Mouse (Mus musculus): ENCODE measurements around the gene Ubac2. TPM values are rescaled to one million over a fixed set of nuclear protein-coding genes. Genes with fewer than 3 reads are reported as not detected.

The Ubac2 gene
- polyA plus RNA-seq, 1 experiment: 39.4 TPM

- no peak for TF ChIP-seq CTCF (IDR thresholded peaks at IDR 0.05; ENCODE audit: borderline replicate concordance, extremely low read depth, insufficient read depth, insufficient read length)
- TF ChIP-seq POLR2A (IDR thresholded peaks at IDR 0.05; ENCODE audit: borderline replicate concordance, extremely low read depth, insufficient read depth, insufficient read length, poor library complexity, severe bottlenecking): no peak
- no peak for DNase-seq (ENCODE audit: low read depth)
Measured at GRCm38 (mm10) chr14:121962128-121962890, 83.9 kb downstream of the Ubac2 start.

GRCm38 (mm10) chr14:121963251-121963941 is 85.0 kb downstream of the Ubac2 start:
- no peak for TF ChIP-seq POLR2A (IDR thresholded peaks at IDR 0.05; ENCODE audit: borderline replicate concordance, extremely low read depth, insufficient read depth, insufficient read length, poor library complexity, severe bottlenecking)
- TF ChIP-seq CTCF (IDR thresholded peaks at IDR 0.05; ENCODE audit: borderline replicate concordance, extremely low read depth, insufficient read depth, insufficient read length): no peak
- DNase-seq (ENCODE audit: low read depth): peak; percentile 82

GRCm38 (mm10) chr14:121963942-121964335 is 85.5 kb downstream of the Ubac2 start:
- TF ChIP-seq POLR2A (IDR thresholded peaks at IDR 0.05; ENCODE audit: borderline replicate concordance, extremely low read depth, insufficient read depth, insufficient read length, poor library complexity, severe bottlenecking): no peak
- TF ChIP-seq CTCF (IDR thresholded peaks at IDR 0.05; ENCODE audit: borderline replicate concordance, extremely low read depth, insufficient read depth, insufficient read length): no peak
- DNase-seq (ENCODE audit: low read depth): peak; percentile 69

- TF ChIP-seq CTCF (IDR thresholded peaks at IDR 0.05; ENCODE audit: borderline replicate concordance, extremely low read depth, insufficient read depth, insufficient read length) (no peak), POLR2A (IDR thresholded peaks at IDR 0.05; ENCODE audit: borderline replicate concordance, extremely low read depth, insufficient read depth, insufficient read length, poor library complexity, severe bottlenecking) (no peak)
- DNase-seq (ENCODE audit: low read depth): no peak
Measured at GRCm38 (mm10) chr14:121964990-121965389, 86.6 kb downstream of the Ubac2 start, which contains the start of gene Gpr183. Gene Gpr183 (minus strand): TSS chr14:121965195.

- TF ChIP-seq POLR2A (IDR thresholded peaks at IDR 0.05; ENCODE audit: borderline replicate concordance, extremely low read depth, insufficient read depth, insufficient read length, poor library complexity, severe bottlenecking) (no peak), CTCF (IDR thresholded peaks at IDR 0.05; ENCODE audit: borderline replicate concordance, extremely low read depth, insufficient read depth, insufficient read length) (no peak)
- no peak for DNase-seq (ENCODE audit: low read depth)
Measured at GRCm38 (mm10) chr14:121965461-121965860, 87.0 kb downstream of the Ubac2 start.

DNA sequence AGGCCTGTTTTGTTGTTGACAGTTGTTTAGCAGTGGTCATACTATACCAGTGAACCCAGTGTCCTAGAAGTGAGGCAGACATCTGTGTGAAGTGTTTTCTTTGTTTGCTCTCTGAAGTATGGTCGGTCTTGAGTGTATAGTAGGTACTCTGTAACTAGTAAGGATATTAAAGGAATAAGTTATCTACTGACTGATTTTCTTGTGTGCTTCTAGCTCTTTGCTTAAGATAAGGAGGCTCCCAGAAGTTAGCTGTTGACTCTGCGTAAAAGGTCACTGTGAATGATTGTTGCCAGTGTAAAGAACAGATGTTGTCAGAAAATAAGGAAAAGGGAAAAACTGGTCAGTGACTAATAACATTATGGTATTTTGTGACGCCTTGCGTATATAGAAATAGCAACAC is 88.7 kb downstream of the Ubac2 start:
- no peak for DNase-seq (ENCODE audit: low read depth)
- TF ChIP-seq POLR2A (IDR thresholded peaks at IDR 0.05; ENCODE audit: borderline replicate concordance, extremely low read depth, insufficient read depth, insufficient read length, poor library complexity, severe bottlenecking) (no peak), CTCF (IDR thresholded peaks at IDR 0.05; ENCODE audit: borderline replicate concordance, extremely low read depth, insufficient read depth, insufficient read length) (no peak)

GRCm38 (mm10) chr14:121970402-121970801 is 92.0 kb downstream of the Ubac2 start:
- no peak for DNase-seq (ENCODE audit: low read depth)
- TF ChIP-seq POLR2A (IDR thresholded peaks at IDR 0.05; ENCODE audit: borderline replicate concordance, extremely low read depth, insufficient read depth, insufficient read length, poor library complexity, severe bottlenecking) (no peak), CTCF (IDR thresholded peaks at IDR 0.05; ENCODE audit: borderline replicate concordance, extremely low read depth, insufficient read depth, insufficient read length) (no peak)

GRCm38 (mm10) chr14:121973114-121973513 is 94.7 kb downstream of the Ubac2 start:
- TF ChIP-seq CTCF (IDR thresholded peaks at IDR 0.05; ENCODE audit: borderline replicate concordance, extremely low read depth, insufficient read depth, insufficient read length): no peak
- TF ChIP-seq POLR2A (IDR thresholded peaks at IDR 0.05; ENCODE audit: borderline replicate concordance, extremely low read depth, insufficient read depth, insufficient read length, poor library complexity, severe bottlenecking): no peak
- DNase-seq (ENCODE audit: low read depth): no peak

- TF ChIP-seq POLR2A (IDR thresholded peaks at IDR 0.05; ENCODE audit: borderline replicate concordance, extremely low read depth, insufficient read depth, insufficient read length, poor library complexity, severe bottlenecking) (no peak), CTCF (IDR thresholded peaks at IDR 0.05; ENCODE audit: borderline replicate concordance, extremely low read depth, insufficient read depth, insufficient read length) (no peak)
Measured at GRCm38 (mm10) chr14:121981531-121981930, 103.1 kb downstream of the Ubac2 start.

DNA sequence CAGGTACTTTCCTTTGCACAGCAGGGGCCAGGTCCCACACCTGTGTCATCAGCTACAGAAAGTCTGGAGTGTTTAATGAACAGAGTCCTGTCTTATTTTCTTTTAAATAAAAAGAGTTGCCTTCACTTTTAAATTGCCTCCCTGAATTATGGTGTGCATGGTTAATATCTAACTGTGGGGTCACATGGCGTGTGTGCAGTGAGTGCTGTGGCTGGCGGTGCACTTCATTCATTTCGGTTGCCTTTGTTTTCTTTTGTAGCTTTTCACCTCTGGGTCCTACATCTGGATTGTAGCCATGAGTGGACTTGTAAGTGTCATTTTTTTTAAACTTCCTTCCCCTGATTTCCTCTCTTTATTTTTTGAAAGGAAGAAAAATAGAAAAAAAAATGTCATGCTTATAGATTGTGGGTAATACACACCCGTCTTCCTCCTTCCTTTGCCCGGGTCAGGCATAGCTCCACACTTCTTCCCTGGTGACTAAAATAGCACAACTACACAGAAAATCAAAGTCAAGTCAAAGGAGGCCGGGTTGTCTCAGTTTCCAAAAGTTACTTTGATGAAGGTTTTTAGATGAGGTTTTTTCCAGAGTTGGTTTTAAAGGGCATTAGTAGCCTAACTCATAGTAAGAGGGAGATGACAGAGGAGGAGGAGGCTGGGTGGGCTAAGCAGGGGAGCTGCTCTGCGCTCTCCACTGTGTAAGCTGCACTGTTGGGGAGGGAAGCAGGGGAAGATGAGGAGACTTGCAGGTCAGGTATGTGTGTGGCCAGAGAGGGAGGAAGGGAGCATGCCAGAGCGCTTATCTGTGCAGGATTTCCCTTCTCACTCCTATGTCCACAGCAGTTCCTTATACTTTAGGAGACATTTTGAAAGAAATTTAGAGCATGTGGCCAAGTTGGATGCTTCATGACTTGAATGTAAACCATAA is 104.9 kb downstream of the Ubac2 start:
- DNase-seq (ENCODE audit: low read depth): no peak
- TF ChIP-seq POLR2A (IDR thresholded peaks at IDR 0.05; ENCODE audit: borderline replicate concordance, extremely low read depth, insufficient read depth, insufficient read length, poor library complexity, severe bottlenecking) (no peak), CTCF (IDR thresholded peaks at IDR 0.05; ENCODE audit: borderline replicate concordance, extremely low read depth, insufficient read depth, insufficient read length) (no peak)

More at GRCm38 (mm10) chr14:121981531-121981930, 103.1 kb downstream of the Ubac2 start:
- no peak for DNase-seq (ENCODE audit: low read depth)

DNA sequence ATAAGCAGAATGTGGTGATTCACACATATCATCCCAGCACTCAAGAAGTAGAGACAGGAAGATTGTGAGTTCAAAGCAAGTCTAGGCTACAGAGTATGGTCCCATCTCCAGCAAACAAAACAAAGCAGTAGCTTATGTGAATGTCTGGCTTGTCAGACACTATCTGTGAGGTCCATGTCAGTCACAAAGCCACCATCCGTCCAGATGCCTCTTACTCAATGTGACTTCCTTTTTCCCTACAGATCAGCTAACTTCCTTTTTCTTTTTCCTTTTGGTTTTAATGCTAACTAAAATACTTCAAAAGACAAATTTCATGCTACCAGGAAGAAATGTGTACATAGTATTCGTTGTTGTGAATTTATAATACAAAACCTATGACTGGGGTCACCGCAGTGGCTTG is 107.1 kb downstream of the Ubac2 start:
- TF ChIP-seq POLR2A (IDR thresholded peaks at IDR 0.05; ENCODE audit: borderline replicate concordance, extremely low read depth, insufficient read depth, insufficient read length, poor library complexity, severe bottlenecking): no peak
- TF ChIP-seq CTCF (IDR thresholded peaks at IDR 0.05; ENCODE audit: borderline replicate concordance, extremely low read depth, insufficient read depth, insufficient read length): no peak
- no peak for DNase-seq (ENCODE audit: low read depth)

Measured in brain, embryonic 14.5 days (tissue).